Mouse (Mus musculus): Measurements from ENCODE around the gene Lcn12. TPM values are rescaled to one million over a fixed set of nuclear protein-coding genes. Genes with fewer than 3 reads are reported as not detected.

The Lcn12 gene
- polyA plus RNA-seq, 1 experiment from 2014 or later: not detected

GRCm38 (mm10) chr2:25496462-25496861 lies 2.8 kb upstream of the Lcn12 start:
- peak; percentile 55 for TF ChIP-seq CTCF (IDR thresholded peaks at IDR 0.05; ENCODE audit: low read depth)
- Histone ChIP-seq H3K4me3 (ENCODE audit: low read depth, low read length) (no peak overlapping the region), H3K9ac (no peak overlapping the region), H3K27me3 (ENCODE audit: insufficient read depth, low read length) (no peaks in the 10 kb centered on the region), H3K4me2 (no peak overlapping the region), H3K36me3 (ENCODE audit: insufficient read depth) (no peaks in the 10 kb centered on the region), H3K27ac (ENCODE audit: low read depth) (no peak overlapping the region), H3K4me1 (ENCODE audit: insufficient read depth) (0 out of 2 replicates have a peak, but pooled peaks cover 3% of the 10 kb centered on the region), H3K9me3 (ENCODE audit: low read depth, low read length) (no peaks in the 10 kb centered on the region)
- no peak for ATAC-seq (ENCODE audit: insufficient read depth)
- peak; percentile 41 for DNase-seq
- 44% methylated on average over 4 of the region's 4 CpGs for WGBS

DNA sequence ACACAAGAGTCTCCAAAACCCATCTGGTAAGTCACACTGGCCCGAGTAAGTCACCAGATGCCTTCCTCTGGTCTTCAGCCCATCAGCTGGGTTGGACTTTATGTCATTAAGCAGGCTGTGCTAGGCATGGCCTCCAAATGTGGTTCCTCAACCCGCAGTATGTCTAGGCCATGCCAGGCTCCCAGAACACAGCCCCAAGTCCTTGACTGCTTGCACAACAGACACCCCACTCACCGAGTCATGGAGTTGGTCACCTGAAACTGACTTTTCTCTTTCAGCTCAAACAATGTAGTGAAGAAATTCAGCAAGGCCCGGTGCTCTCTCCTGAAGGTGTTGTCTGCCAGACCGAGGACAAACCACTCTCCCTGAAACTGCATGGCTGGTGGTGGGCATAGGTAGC lies 723 bp downstream of the Lcn12 start:
- 72% methylated on average over 5 of the region's 5 CpGs for WGBS
- H3K9ac ChIP-seq: no peak overlapping the region
- no peak overlapping the region for H3K27ac ChIP-seq (ENCODE audit: low read depth)
- DNase-seq: no peak
- H3K9me3 ChIP-seq (ENCODE audit: low read depth, low read length): no peaks in the 10 kb centered on the region
- no peaks in the 10 kb centered on the region for H3K36me3 ChIP-seq (ENCODE audit: insufficient read depth)
- H3K27me3 ChIP-seq (ENCODE audit: insufficient read depth, low read length): no peaks in the 10 kb centered on the region
- H3K4me2 ChIP-seq: no peak overlapping the region
- no peak overlapping the region for H3K4me3 ChIP-seq (ENCODE audit: low read depth, low read length)
- TF ChIP-seq CTCF (IDR thresholded peaks at IDR 0.05; ENCODE audit: low read depth): no peak
- no peaks in the 10 kb centered on the region for H3K4me1 ChIP-seq (ENCODE audit: insufficient read depth)
- no peak for ATAC-seq (ENCODE audit: insufficient read depth)

DNA sequence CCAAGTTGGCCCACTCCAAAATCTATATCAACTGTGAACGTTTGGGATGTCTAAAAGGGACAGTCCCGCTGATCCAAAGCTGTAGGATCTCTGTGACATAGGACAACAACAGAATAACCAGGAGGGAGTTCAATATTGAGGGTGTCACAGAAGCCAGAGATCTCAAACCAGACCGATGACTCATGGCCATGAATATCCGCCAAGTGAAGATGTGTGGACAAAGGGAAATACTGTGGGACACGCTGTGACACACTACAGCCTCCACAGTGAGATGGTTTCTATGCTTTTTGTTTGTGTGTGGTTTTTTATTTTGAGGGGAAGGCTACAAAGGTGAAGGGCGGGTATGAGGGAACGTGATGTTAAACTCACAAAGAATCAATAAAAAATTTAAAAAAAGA lies 5.0 kb downstream of the Lcn12 start:
- Histone ChIP-seq H3K4me3 (ENCODE audit: low read depth, low read length) (no peak overlapping the region), H3K27me3 (ENCODE audit: insufficient read depth, low read length) (no peaks in the 10 kb centered on the region), H3K9me3 (ENCODE audit: low read depth, low read length) (no peaks in the 10 kb centered on the region), H3K4me1 (ENCODE audit: insufficient read depth) (no peaks in the 10 kb centered on the region), H3K4me2 (no peak overlapping the region), H3K27ac (ENCODE audit: low read depth) (no peak overlapping the region), H3K9ac (no peak overlapping the region), H3K36me3 (ENCODE audit: insufficient read depth) (no peaks in the 10 kb centered on the region)
- 72% methylated on average over 7 of the region's 7 CpGs for WGBS
- no peak for ATAC-seq (ENCODE audit: insufficient read depth)
- TF ChIP-seq CTCF (IDR thresholded peaks at IDR 0.05; ENCODE audit: low read depth): no peak
- no peak for DNase-seq

- Histone ChIP-seq H3K4me1 (ENCODE audit: insufficient read depth) (no peaks in the 10 kb centered on the region), H3K36me3 (ENCODE audit: insufficient read depth) (no peaks in the 10 kb centered on the region), H3K27me3 (ENCODE audit: insufficient read depth, low read length) (no peaks in the 10 kb centered on the region), H3K4me2 (no peak overlapping the region), H3K9ac (no peak overlapping the region), H3K9me3 (ENCODE audit: low read depth, low read length) (no peaks in the 10 kb centered on the region), H3K4me3 (ENCODE audit: low read depth, low read length) (no peak overlapping the region), H3K27ac (ENCODE audit: low read depth) (no peak overlapping the region)
- no peak for TF ChIP-seq CTCF (IDR thresholded peaks at IDR 0.05; ENCODE audit: low read depth)
- DNase-seq (no peak), ATAC-seq (ENCODE audit: insufficient read depth) (no peak)
- WGBS: 74% methylated on average over 6 of the region's 6 CpGs
Observed at GRCm38 (mm10) chr2:25487965-25488670, 5.6 kb downstream of the Lcn12 start.

DNA sequence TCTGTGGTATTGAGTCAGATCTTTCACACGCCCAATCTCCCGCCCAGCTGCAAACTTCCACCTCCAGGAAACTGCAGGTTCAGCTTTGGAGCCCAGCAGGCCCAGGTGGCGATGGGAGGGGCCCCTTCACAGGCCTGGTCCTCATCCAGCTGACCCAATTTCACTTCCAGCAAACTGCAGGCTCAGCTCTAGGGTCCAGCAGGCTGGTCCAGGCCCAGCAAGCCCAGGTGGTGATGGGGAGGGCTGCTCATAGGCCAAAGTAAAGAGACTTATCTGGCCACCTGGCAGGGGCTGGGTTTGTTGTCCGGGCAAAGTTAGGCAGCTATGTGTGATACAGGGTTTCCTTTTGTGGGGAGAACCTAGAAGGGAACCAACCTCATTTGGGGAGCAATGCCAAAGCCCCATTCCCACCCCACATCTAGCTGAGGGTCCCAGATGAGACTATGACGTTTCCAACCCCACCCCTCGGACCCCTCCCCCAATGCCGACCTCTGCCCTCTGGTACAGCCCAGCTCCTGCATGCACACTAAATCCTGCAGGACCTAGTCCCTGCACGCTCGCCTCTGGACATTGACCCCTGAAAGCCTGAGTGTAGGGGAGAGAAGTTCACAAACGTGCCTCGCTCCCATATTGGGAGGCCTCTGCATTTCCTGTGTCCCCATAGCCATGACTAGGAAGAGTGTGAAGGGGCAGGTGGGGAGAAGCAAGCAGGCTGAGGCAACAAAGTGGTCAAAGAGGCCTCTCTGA lies 8.6 kb downstream of the Lcn12 start:
- H3K9ac ChIP-seq: no peak overlapping the region
- no peak overlapping the region for H3K4me3 ChIP-seq (ENCODE audit: low read depth, low read length)
- no peak overlapping the region for H3K4me2 ChIP-seq
- H3K4me1 ChIP-seq (ENCODE audit: insufficient read depth): no peaks in the 10 kb centered on the region
- TF ChIP-seq CTCF (IDR thresholded peaks at IDR 0.05; ENCODE audit: low read depth): no peak
- DNase-seq (no peak), ATAC-seq (ENCODE audit: insufficient read depth) (no peak)
- H3K27ac ChIP-seq (ENCODE audit: low read depth): no peak overlapping the region
- no peaks in the 10 kb centered on the region for H3K9me3 ChIP-seq (ENCODE audit: low read depth, low read length)
- WGBS: 61% methylated on average over 11 of the region's 11 CpGs
- no peaks in the 10 kb centered on the region for H3K27me3 ChIP-seq (ENCODE audit: insufficient read depth, low read length)
- H3K36me3 ChIP-seq (ENCODE audit: insufficient read depth): no peaks in the 10 kb centered on the region

DNA sequence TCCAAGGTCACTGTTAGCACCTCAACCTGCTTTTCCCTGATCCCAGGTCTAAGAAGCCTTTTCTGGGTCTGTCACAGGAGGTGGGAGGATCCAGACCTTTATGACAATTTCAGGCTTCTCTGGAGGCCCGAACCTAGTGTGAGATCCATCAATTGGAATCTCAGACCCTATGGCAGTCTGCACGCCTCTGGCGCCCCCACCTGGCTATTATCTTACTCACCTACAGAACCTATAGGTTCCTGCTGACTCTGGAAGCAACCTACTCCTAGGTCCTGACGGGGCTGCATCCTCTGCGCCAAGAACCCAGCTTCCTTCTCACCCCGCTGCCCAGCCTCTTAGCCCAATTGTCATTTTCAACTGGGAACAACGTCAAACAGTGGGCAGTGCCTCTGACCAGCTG lies 10.7 kb downstream of the Lcn12 start:
- H3K4me2 ChIP-seq: no peak overlapping the region
- peak; percentile 67 for DNase-seq
- H3K9me3 ChIP-seq (ENCODE audit: low read depth, low read length): no peaks in the 10 kb centered on the region
- H3K36me3 ChIP-seq (ENCODE audit: insufficient read depth): no peaks in the 10 kb centered on the region
- WGBS: 22% methylated on average over 7 of the region's 7 CpGs
- no peaks in the 10 kb centered on the region for H3K4me1 ChIP-seq (ENCODE audit: insufficient read depth)
- TF ChIP-seq CTCF (IDR thresholded peaks at IDR 0.05; ENCODE audit: low read depth): peak; percentile 42
- H3K27ac ChIP-seq (ENCODE audit: low read depth): no peak overlapping the region
- ATAC-seq (ENCODE audit: insufficient read depth): no peak
- no peak overlapping the region for H3K9ac ChIP-seq
- no peaks in the 10 kb centered on the region for H3K27me3 ChIP-seq (ENCODE audit: insufficient read depth, low read length)
- H3K4me3 ChIP-seq (ENCODE audit: low read depth, low read length): no peak overlapping the region

GRCm38 (mm10) chr2:25480541-25480940 lies 13.2 kb downstream of the Lcn12 start:
- Histone ChIP-seq H3K27me3 (ENCODE audit: insufficient read depth, low read length) (no peaks in the 10 kb centered on the region), H3K27ac (ENCODE audit: low read depth) (no peak overlapping the region), H3K9ac (no peak overlapping the region), H3K9me3 (ENCODE audit: low read depth, low read length) (no peaks in the 10 kb centered on the region), H3K4me1 (ENCODE audit: insufficient read depth) (no peaks in the 10 kb centered on the region), H3K36me3 (ENCODE audit: insufficient read depth) (no peaks in the 10 kb centered on the region), H3K4me2 (no peak overlapping the region), H3K4me3 (ENCODE audit: low read depth, low read length) (no peak overlapping the region)
- no peak for TF ChIP-seq CTCF (IDR thresholded peaks at IDR 0.05; ENCODE audit: low read depth)
- DNase-seq (no peak), ATAC-seq (ENCODE audit: insufficient read depth) (no peak)
- 73% methylated on average over 1 of the region's 1 CpGs for WGBS
